Mouse (Mus musculus) retina, adult 2 months (tissue): ENCODE measurements around the gene Gpr1.
"Not testable (repeated sequence)": the region's sequence is repeated elsewhere in the genome, so short reads cannot be mapped to it uniquely, and the experiment has no call there.

Experiments
- DNase-seq: peaks from one replicate; pipeline ENCODE4 v3.0.0-alpha.2; 2012; ENCODE audit warnings: low read depth, low spot score

Gpr1 gene

DNA sequence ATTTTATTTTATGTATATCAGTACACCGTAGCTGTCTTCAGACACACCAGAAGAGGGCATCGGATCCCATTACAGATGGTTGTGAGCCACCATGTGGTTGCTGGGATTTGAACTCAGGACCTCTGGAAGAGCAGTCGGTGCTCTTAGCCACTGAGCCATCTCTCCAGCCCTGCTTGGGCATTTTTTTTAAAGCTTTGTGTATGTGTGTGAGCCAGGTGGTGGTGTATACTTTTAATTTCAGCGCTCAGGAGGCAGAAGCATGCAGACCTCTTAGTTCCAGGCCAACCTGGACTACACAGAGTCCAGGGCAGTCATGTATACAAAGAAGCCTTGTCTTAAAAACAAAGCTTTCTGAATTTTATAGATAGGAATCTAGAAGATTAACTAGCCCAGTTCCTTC lies 33.8 kb downstream of the Gpr1 start:
- not testable (repeated sequence) for DNase-seq

DNA sequence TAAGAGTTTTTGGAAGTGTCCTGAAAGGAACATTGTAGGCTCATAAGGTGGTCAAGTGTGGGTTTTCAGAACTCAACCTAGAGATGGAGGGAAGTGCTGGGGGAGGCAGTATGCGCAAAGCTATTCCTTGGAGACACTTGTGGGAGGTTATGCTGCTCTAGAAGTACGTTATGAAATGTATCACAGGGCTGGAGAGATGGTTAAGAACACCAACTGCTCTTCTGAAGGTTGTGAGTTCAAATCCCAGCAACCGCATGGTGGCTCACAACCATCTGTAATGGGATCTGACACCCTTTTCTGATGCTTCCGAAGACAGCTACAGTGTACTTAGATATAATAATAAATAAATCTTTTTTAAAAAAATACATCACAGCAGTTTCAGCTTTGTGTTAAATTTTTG lies 34.2 kb downstream of the Gpr1 start:
- DNase-seq: no peak

GRCm38 (mm10) chr1:63178308-63178707 lies 36.0 kb downstream of the Gpr1 start:
- no peak for DNase-seq

DNA sequence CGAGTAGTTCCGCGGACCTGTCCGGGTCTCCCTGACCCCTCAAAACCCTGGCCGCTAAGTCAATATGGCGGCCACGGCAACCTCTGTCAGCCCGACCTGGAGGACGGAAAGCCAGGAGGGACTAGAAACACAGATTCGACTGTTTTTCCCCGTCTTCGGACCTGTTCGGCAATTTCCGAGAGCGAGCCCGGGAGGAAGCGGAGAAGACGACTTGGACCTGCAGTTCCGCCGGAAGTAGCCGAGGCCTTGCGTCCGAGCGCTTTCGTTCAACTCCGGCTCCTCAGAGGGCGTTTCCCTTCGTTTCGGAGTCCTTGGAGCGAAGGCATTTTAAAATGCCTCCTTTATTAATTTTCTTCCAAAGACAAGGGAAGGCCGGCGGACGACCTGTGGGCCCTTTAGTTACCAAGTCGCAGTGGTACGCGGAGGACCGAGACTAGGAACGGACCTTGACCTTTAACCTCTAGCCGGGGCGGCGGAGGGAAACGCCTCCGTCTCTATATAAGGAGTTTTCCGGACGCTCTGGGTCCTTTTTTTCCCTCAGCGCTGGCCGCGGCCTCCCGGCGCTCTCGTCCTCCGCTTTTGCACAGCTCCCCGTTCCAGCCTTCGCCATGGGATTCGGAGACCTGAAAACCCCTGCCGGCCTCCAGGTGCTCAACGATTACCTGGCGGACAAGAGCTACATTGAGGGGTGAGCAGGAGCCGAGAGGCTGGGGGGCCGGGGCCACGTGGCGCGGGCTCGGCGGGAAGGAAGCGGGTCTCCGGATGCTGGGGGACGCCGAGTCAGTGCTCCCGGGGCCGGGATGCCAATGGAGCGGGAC lies 37.5 kb downstream of the Gpr1 start, which contains the start of the genes Eef1b2 and Ndufs1:
Gene Eef1b2, plus strand, starts transcription at position 222 of the 818 bp plus-strand sequence.
Gene Ndufs1, minus strand, starts transcription at position 230 of the 818 bp plus-strand sequence.
- DNase-seq: peak; percentile 97

GRCm38 (mm10) chr1:63176259-63176603 lies 38.1 kb downstream of the Gpr1 start:
- DNase-seq: no peak

GRCm38 (mm10) chr1:63175853-63176252 lies 38.5 kb downstream of the Gpr1 start:
- DNase-seq: no peak

DNA sequence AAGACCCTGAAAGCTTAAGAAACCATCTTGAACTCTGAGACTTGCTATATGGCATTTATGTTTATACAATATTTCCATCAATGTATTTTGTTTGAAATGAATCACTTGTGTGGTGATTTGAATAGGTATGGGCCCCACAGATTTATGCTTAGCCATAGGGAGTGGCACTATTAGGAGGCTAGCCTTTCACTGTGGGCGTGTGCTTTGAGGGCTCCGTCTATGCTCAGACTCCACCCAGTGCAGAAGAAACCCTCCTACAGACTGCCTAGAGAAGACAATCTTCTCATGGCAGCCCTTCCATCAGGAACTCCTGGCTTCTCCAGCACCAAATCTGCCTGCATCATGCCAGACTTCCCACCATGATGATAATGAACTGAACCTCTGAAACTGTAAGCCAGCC lies 45.7 kb downstream of the Gpr1 start:
- DNase-seq: no peak

DNA sequence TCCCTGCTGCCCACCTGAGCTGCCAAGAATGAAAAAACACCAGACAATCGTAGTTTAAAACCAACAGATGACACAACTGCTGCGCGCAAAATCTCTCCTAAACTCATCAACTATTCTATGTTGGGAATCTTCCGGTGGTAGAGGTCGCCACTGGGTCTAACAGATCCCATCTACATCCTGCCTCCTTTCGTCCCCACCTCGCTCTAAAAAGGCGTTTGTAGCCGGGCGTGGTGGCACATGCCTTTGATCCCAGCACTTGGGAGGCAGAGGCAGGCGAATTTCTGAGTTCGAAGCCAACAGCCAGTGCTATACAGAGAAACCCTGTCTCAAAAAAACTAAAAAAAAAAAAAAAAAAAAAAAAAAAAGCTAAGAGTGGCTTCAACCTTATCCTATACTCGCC lies 74.1 kb downstream of the Gpr1 start:
- no peak for DNase-seq

- not testable (repeated sequence) for DNase-seq
Measured at GRCm38 (mm10) chr1:63138586-63138985, 75.8 kb downstream of the Gpr1 start.

- no peak for DNase-seq
Measured at GRCm38 (mm10) chr1:63137971-63138370, 76.4 kb downstream of the Gpr1 start.

- no peak for DNase-seq
Measured at GRCm38 (mm10) chr1:63134530-63134929, 79.8 kb downstream of the Gpr1 start.
